ENCODE assay signal across 15 mouse cellular contexts in the genomic region with DNA sequence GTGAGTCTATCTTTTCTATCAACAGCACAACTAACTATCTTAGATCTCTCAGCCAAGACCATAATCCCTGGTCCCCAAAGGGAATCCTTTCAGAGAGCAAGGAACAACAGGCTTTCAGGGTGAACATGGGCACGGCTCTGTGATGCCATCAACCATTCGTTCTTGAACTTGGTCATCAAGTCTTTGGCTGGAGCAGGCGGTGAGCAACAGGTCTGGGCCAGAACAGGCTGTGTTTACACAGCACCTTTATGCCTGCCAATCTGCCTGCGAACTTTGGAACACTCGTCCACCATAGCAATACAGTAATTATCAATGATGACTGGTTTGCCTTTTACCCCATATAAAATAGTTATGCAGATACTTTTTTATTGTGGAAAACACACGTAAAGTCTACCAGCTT.
"Had no signal": no experiment of that assay in that cellular context is flagged by ENCODE, and none has a peak within 500 bp of the region (broad histone marks: within the 10 kb centered on the region; RNA-seq: fewer than 3 reads in every experiment).

No protein-coding gene starts in this region.

- H3K9me3 ChIP-seq: limb, embryonic 15.5 days; midbrain, embryonic 13.5 days; neural tube, embryonic 15.5 days had no signal

- H3K4me2 ChIP-seq: limb, embryonic 15.5 days; midbrain, embryonic 13.5 days; neural tube, embryonic 15.5 days had no signal

- H3K4me3 ChIP-seq: limb, embryonic 15.5 days; midbrain, embryonic 13.5 days; myocyte; neural tube, embryonic 15.5 days had no signal

- H3K27ac ChIP-seq: limb, embryonic 15.5 days; liver, embryonic 14.5 days; midbrain, embryonic 13.5 days; neural tube, embryonic 15.5 days had no signal

- H3K4me1 ChIP-seq: midbrain, embryonic 13.5 days had no signal

- H3K9ac ChIP-seq: limb, embryonic 15.5 days; liver, embryonic 14.5 days; midbrain, embryonic 13.5 days; neural tube, embryonic 15.5 days had no signal

- DNase-seq: kidney, adult 18-20 months; kidney, postnatal 10 days; kidney, postnatal 4 days; layer of hippocampus, adult 9-11 months; layer of hippocampus, postnatal 36 days; lung, adult 18-20 months; right cerebral cortex, adult 18-20 months; right cerebral cortex, postnatal 25 days; thymus, adult 18-20 months; thymus, postnatal 14 days had no signal

- ATAC-seq: midbrain, embryonic 13.5 days had no signal

- H3K36me3 ChIP-seq: limb, embryonic 15.5 days; midbrain, embryonic 13.5 days; neural tube, embryonic 15.5 days had no signal

- H3K27me3 ChIP-seq: limb, embryonic 15.5 days; midbrain, embryonic 13.5 days; neural tube, embryonic 15.5 days had no signal
